Mouse (Mus musculus) myocyte (in vitro differentiated cells): ENCODE data around the gene Gipc1.

Experiments used
- CEBPB ChIP-seq: IDR thresholded peaks from 2 replicates; pipeline ENCODE4 v1.6.1; 2011; ENCODE audit warnings: mild to moderate bottlenecking, moderate library complexity; ENCODE audit not compliant: poor library complexity, insufficient read depth, severe bottlenecking
- MAX ChIP-seq: IDR thresholded peaks from one replicate; pipeline ENCODE4 v1.6.1; 2011; ENCODE audit warnings: low read depth, mild to moderate bottlenecking, control low read depth
- POLR2A ChIP-seq: IDR thresholded peaks from one replicate; pipeline ENCODE4 v1.6.1; 2011; ENCODE audit warnings: low read depth, mild to moderate bottlenecking, control low read depth, moderate library complexity; ENCODE audit not compliant: insufficient read length

DNA sequence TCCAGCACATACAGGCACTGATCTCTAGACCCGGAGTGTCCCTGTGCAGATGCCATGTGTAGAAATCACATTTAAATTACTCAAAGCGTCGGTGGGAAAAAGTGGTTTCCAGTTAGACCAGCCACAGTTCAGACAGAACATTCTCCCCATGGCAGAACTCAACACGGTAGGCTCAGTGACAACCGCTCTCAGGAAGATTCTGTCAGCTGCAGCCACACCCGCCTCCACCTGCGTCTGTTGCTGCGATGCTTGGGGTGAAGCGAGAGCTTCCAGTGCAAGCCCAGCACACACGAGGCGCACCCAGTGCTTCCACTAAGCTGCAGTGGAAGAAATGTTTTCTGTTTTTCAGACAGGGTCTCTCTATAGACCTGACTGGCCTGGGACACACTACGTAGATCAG is 27.4 kb downstream of the Gipc1 start:
- TF ChIP-seq CEBPB (no peak), MAX (no peak), POLR2A (no peak)
